Mouse (Mus musculus) ES-E14 (cell line): ENCODE measurements at regions not wholly inside any gene's neighbourhood (a gene's known extent, or its start where the extent isn't known, plus 50 kb on each side); places are given as distances from the start of the nearest gene placed in this dataset.

ENCODE experiments used
- CHD2 ChIP-seq: IDR thresholded peaks from 2 replicates; pipeline ENCODE4 v1.6.1; 2014; ENCODE audit warnings: mild to moderate bottlenecking, low read depth, low read length, inconsistent platforms
- HCFC1 ChIP-seq: IDR thresholded peaks from 2 replicates; pipeline ENCODE4 v1.6.1; 2012; ENCODE audit warnings: low read length, inconsistent platforms, borderline replicate concordance; ENCODE audit not compliant: insufficient read depth
- MAFK ChIP-seq: IDR thresholded peaks from 2 replicates; pipeline ENCODE4 v1.6.1; 2014; ENCODE audit warnings: mild to moderate bottlenecking, low read depth, low read length, inconsistent platforms; ENCODE audit not compliant: insufficient read depth
- ZC3H11A ChIP-seq: IDR thresholded peaks from 2 replicates; pipeline ENCODE4 v1.6.1; 2012; ENCODE audit warnings: low read depth, mild to moderate bottlenecking, inconsistent platforms, low read length, borderline replicate concordance
- ZNF384 ChIP-seq: IDR thresholded peaks from 2 replicates; pipeline ENCODE4 v1.6.1; 2012; ENCODE audit warnings: low read depth, low read length, inconsistent platforms

DNA sequence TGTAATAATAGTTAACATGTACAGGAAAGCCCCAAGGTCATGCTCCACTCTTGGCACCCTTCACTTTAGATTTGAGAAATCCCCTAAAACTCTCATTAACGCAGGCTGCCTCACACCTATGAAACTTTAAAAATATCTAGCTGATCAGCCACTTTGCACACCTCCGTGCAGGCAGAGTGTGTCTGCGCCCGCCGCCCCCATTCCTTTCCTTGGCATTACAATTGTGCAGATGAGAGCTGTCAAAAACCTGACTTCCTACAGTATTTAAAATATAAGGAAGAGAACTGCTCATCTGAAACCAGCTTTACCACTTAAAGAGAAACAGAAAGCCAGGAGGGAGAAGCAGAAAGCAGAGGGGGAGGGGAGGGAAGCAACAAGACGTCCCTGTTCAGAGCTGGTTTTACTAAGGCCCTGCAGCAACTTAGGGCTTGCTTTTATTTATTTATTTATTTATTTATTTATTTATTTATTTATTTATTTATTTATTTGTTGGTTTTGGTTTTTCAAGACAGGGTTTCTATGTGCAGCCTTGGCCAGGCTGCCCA lies 496.5 kb downstream of the Tmem114 start:
- TF ChIP-seq ZC3H11A (no peak), CHD2 (no peak), HCFC1 (no peak), ZNF384 (no peak), MAFK (no peak)
